Mouse (Mus musculus) heart, postnatal 25 days (tissue): ENCODE data around the gene Sos1. TPM values are rescaled to one million over a fixed set of nuclear protein-coding genes. Genes with fewer than 3 reads are reported as not detected.

Source experiments
- DNase-seq: peaks from one replicate; pipeline ENCODE4 v3.0.0; 2022; ENCODE audit warnings: low spot score
- intact Hi-C: fragments of 180-260 bp; cut with DNase I; formaldehyde crosslinking; loops from one replicate; pipeline ENCODE4 v1.15.1; 2025
- total RNA-seq, 2 experiments: library from RNA; stranded (reverse); gene quantifications; 2 replicates each; pipeline ENCODE4 v1.2.3; 2021

Sos1 gene
- total RNA-seq: 10 to 100 TPM; 11.4 to 13.5 TPM

GRCm38 (mm10) chr17:80480031-80480854 is at the start of gene Sos1:
Sos1 (minus strand) TSS chr17:80480453.
- DNase-seq: peak; percentile 92
- intact Hi-C loops: no loop called here

DNA sequence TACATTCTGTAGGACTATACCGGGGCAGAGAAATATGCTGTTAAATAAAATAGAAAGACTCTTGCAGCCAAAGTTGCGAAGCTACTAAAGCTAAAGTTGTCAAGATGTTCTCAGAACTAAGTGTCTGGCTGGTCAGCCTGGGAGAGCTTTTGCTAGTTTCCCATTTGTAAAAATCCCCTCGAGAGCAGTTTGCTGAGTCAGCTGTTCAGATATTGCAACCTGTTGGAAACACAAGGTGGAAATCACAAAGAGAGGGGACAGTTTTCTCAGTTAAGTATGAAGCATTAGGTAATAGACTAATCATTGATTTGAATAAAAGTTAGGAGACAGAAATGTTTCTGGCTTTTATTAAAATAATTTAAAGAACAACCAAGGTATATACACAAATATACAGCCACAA is 43.0 kb upstream of the Sos1 start:
- no peak for DNase-seq
- intact Hi-C loops: no loop called here

DNA sequence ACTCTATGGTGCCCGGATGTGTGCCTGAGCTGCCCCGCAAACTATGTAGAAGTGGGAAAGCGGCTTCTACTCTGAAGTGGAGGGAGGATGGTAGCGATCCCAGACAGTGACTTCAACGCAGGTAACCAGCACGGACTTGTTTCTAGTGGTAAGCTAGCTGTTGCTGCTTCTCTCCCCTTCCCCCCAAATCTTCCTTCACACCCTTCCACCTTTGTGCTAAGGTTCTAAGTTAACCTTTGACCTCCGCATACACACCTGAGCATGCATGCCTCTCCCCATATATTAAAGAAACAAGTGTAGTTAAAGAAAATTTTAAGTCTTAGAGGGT is 41.9 kb upstream of the Sos1 start:
- DNase-seq: no peak
- intact Hi-C loops: no loop called here

DNA sequence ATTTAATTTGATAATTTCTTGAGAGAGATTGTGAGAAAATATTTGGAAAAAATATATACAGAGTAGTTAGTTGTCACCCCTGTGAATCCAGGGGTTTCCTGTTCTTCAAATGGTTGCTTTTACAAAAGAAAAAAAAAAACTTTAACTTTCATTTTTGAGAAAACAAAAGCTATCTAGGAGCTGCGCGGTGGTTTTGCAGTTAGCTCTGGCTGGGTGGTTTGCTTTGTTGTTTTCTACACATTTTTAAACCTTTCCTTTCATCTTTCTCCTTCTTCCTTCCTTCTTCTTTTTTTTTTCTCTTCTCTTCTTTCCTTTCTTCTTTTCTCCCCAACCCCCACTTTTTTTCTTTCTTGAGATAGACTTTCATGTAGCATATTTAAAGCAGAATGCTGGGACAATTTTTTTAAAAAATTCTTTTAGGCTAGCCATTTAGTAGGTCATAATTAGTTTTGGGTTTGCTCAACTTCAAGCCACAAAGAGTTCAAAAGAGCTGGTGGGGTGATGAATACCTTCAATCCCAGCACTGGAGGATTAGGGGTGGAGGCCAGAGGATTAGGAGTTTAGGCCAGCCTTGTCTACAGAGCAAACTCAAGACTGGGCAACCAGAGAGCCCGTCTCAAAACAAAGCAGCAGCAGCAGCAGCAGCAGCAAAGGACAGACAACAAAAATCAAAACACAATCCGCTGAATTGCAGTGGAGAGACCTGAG is 41.4 kb upstream of the Sos1 start:
- intact Hi-C loops: no loop called here
- no peak for DNase-seq

DNA sequence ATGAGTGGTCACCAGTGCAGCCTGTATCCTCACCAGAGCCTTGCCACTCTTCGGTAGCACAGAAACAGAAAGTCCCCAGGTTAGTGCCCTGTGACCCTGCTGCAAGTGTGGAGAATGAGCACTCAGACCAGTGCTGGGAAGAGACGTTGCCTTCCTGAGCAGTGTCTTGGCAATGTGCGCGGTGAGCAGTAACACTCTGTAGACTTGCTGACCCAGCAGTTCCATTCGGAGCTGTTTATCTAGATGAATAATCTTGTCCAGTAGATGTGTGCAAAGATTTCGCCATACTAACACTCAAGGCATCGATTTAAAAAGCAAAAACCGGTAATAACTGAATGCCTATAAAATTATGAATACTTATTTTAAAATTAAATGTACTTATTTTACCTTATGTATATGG is 40.3 kb upstream of the Sos1 start:
- DNase-seq: no peak

GRCm38 (mm10) chr17:80518811-80519210 is 38.6 kb upstream of the Sos1 start:
- DNase-seq: no peak
- intact Hi-C loops: no loop called here

More for the DNA sequence above, 40.3 kb upstream of the Sos1 start:
- intact Hi-C loops: no loop called here

- intact Hi-C loops: no loop called here
- DNase-seq: no peak
Measured at GRCm38 (mm10) chr17:80517244-80517643, 37.0 kb upstream of the Sos1 start.

DNA sequence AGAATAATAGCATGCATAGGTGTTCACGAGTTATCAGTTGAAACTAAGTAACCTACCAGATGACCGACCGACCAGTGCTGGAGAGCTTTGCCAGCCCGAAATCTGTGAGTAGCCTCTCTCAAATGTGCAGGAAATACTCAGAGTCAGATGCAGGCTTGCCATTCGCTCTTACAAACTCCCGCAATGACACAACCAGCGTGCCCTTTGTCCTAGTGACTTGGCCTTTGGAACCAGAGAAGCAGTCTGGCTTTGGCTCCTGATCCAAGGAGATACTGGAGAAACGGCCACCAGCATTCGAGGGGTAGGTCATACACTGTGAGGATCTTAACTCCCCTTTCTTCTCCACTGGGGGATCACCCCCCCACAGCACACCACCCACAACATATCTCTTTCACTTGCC is 35.7 kb upstream of the Sos1 start:
- DNase-seq: no peak

DNA sequence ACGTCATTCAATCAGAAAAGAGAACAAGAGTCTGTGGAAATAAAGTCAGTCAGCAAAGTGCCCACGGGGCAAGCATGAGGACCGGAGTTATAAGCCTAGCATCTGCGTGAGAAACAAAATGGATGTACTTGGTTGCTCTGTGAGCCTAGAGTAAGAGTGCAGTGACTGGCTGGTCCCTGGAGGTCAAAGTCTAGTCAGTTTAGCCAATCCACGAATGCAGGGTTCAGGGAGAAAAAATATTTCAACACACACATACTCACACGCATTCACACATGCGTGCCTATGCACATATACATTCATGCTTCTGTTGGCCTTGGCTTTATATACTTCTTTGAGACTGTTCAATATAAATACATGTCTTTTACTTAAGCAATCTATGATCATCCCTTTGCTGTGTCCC is 35.3 kb upstream of the Sos1 start:
- intact Hi-C loops: no loop called here

More for the DNA sequence above, 35.7 kb upstream of the Sos1 start:
- intact Hi-C loops: no loop called here

GRCm38 (mm10) chr17:80513766-80514165 is 33.5 kb upstream of the Sos1 start:
- DNase-seq: no peak
- intact Hi-C loops: no loop called here

More for the DNA sequence above, 35.3 kb upstream of the Sos1 start:
- DNase-seq: no peak

GRCm38 (mm10) chr17:80510459-80510855 is 30.2 kb upstream of the Sos1 start:
- DNase-seq: no peak
- intact Hi-C loops: no loop called here

GRCm38 (mm10) chr17:80509494-80510458 is 29.5 kb upstream of the Sos1 start:
- DNase-seq: no peak
- intact Hi-C loops: no loop called here

GRCm38 (mm10) chr17:80505766-80506165 is 25.5 kb upstream of the Sos1 start:
- no peak for DNase-seq
- intact Hi-C loops: no loop called here

DNA sequence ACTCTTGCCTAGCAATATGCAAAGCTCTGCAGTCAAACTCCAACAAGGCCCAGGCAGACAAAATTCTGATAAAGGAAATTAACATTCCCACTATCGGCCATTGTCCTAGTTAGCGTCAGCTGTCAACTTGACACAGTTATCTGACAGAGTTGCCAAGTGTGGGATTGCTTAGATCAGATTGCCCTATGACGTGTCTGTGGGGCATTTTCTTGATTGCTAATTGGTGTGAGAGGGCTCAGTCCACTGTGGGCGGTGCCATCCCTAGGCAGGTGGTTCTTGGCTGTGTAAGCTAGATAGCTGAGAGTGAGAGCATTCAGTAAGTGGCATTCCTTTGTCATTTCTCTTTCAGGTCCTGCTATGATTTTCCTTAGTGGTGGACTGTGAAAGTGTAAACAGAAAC is 25.1 kb upstream of the Sos1 start:
- intact Hi-C loops: no loop called here
- no peak for DNase-seq

DNA sequence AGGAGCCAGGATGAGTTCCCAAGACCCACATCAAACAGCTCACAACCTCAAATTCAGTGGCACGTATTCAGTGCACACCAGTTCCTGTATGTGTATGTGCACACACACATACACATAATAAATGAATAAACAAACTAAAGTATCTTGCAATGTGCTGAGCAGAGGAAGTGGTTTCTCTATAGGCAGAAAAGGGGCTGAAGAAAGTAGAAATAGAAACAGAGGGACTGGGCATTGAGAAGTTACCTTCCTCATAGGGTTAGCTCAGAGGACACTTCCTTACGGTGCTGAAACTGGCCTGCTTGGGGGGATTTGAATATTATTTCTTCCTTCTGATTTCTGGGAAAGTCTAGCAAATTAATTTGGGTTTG is 21.5 kb upstream of the Sos1 start:
- DNase-seq: no peak

GRCm38 (mm10) chr17:80501037-80501804 is 21.0 kb upstream of the Sos1 start:
- intact Hi-C loops: no loop called here
- no peak for DNase-seq

More for the DNA sequence above, 21.5 kb upstream of the Sos1 start:
- intact Hi-C loops: no loop called here

DNA sequence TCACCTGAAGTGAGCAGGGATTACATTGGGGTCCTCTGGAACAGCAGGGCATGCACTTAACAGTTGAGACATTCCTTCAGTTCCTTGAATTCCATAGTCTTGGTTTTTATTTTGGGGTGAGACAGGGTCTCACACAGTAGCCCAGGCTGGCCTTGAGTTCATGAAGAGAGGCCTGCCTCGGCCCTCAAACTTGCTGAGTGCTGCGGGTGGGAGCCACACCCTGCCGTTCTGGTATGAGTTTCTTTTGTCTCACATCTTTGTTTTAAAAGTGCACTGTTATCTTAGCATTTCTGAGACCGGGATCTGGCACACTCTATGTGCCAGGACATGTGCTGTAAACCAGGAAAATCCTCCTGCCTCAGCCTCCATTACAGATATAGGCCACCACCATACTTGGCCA is 19.8 kb upstream of the Sos1 start:
- intact Hi-C loops: no loop called here
- no peak for DNase-seq

DNA sequence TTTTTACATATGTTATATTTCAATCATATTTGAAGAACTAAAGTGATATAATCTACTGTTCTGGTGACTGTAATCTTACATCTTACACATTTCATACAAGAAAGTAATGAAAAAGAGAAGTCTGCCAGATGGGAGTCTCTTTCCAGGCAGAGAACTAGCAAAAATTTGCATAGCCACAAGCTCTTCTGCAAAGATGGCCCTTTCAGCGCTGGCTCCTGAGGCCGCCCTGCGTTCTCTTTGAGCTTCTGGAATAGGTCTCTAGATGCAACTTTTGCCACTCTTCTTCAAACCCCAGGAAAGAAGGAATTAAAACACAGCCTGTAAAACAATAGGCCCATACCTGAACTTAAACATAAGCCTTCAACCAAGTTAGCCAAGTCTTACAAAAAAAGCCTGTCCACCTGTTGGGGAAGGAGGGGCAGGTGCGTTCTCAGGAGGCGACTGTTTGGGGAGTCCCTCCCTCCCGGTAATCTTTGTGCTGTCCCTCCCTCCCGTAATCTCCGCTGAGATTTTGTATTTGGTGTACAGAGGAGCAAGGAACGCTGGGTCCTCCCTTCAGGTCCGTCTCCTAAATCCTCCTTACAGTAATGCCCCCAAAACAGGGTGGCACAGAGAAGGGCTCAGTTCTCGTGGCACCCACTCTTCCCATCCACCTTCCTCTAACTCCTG is 18.5 kb upstream of the Sos1 start:
- no peak for DNase-seq
- intact Hi-C loops: no loop called here

GRCm38 (mm10) chr17:80497183-80497601 is 16.9 kb upstream of the Sos1 start:
- DNase-seq: no peak
- intact Hi-C loops: no loop called here
